Mouse (Mus musculus) gonadal fat pad, adult 2 months (tissue): ENCODE results near the gene Brms1l. TPM values are rescaled to one million over a fixed set of nuclear protein-coding genes. Genes with fewer than 3 reads are reported as not detected.

Source experiments
- DNase-seq: peaks from one replicate; pipeline ENCODE4 v3.0.0-alpha.2; 2012; ENCODE audit warnings: low read depth
- polyA plus RNA-seq: library from polyadenylated mRNA; depleted of rRNA; stranded (reverse); fragments of >200 nt; gene quantifications from 2 replicates; pipeline ENCODE4 v1.2.3, GENCODE M21; 2012; rRNA removed

The Brms1l gene
- polyA plus RNA-seq, 1 experiment: 13.8 TPM

DNA sequence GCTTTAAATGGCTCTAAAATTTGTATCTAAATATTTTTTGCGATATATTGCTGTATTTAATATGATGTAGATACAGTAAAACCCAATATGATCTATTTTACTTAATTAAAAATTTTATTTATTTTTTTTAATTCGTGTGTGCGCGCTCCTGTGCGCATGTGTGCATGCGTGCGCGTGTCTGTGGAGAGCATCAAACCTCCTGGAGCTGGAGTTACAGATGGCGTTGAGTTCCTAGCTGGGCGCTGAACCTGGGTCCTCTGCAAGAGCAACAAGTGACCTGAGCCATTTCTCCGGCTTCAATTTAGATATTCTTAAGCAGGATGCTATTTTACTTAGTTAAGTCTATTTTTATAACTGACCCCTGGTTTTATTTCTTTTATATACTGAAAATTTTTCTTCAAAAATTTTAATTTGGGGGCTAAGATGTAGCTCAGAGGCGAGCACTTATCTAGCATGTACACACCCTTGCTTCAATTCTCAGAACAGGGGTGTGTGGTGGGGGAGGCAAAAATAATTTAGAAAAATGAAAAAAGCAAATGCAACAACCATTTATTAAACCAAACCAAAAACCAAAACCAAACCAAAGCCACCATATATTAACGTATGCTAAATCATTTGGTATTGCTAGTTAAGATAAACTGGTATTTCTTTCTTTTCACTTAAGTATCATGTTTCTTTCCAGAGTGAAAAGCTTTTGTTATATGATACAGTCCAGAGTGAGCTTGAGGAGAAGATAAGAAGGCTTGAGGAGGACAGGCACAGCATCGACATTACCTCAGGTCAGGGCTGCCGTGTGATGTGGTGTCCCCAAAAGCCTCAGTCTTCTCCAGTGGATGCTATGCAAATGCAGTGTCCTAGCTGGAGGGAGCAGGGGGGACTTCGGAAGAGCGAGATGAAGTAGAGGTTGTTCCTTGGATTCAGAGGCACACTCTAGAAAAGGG is 23.6 kb downstream of the Brms1l start:
- no peak for DNase-seq

DNA sequence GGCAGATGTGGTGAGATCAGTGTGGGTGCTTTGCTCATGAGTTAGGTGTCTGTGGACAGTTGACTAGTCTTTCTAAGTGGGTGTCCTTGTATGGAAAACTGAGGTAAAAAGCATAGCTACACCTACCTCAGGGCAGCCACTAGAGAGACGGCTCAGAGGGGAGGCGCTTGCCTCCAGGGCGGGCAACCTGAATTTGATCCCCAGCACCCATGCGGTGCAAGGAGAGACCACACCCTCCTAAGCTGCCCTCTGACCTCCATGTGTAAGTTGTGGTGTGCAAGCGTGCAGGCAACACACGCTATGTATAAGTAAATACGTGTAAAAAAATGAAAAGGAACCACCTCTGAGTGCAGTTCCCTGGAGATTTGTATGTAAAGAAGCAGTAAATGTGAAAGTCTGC is 24.5 kb downstream of the Brms1l start:
- DNase-seq: no peak

DNA sequence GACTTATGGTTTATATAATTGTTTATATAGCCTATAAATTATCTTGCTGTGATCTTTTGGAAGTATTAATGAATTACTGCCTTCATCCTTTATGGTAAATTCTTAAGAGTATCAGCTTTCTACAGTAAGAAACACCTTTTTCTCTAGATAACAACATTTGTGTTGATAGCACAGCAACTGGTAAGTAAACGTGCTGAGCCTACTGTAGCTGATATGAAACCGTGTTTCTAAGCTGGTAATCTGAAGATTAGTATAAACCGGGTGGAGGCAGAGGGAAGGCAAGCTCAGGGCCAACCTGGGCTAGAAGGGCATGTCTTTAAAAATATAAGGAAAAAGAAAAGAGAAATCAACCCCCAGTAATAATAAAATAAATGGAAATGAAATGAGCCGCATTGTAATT is 31.6 kb downstream of the Brms1l start:
- no peak for DNase-seq

DNA sequence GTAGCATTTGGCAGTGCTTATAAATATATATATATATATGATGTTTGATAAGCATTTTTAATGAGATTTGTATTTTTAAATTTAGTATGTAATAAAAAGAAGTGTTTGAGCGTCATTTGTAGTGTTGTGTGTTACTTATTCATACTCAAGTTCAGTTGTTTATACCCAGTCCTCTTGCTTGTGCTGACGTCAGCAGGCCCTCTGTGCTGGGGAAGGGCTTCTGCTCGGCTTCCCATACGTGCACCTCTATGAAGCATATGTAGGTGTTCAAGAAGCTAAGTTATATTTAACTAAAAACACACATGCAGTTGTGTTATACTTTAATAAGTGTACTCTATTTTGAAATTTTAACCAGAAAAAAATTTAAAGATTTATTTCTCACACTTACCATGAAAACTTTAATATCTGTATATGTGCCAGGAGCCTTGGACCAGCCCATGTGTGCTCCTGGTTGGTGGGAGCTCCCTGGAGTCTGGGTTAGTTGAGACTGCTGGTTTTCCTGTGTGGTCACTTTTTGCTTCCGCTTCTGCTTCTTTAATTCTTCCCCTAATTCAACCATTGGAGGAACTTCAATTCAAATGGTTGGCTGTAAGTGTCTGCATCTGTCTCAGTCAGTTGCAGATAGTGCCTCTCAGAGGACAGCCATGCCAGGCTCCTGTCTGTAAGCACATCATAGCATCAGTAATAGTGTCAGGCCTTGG is 33.6 kb downstream of the Brms1l start:
- DNase-seq: no peak

DNA sequence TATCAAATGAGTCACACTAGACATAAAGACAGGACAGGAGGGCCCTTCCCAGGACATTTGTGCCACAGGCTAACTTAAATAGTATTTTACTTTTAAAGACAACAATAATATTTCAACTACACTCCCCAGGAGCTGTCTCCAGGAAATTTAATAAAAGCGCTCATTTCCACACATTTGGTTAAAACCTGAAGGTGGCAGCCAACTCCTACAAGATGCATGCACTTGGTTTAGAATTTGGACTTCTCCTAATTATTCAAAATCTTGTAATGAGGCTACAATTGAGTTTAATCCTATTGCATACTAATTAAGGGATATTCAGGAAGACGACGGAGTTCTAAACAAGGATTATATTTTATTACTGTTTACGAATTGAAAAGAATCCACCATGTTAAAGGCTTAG is 49.3 kb downstream of the Brms1l start:
- DNase-seq: no peak

DNA sequence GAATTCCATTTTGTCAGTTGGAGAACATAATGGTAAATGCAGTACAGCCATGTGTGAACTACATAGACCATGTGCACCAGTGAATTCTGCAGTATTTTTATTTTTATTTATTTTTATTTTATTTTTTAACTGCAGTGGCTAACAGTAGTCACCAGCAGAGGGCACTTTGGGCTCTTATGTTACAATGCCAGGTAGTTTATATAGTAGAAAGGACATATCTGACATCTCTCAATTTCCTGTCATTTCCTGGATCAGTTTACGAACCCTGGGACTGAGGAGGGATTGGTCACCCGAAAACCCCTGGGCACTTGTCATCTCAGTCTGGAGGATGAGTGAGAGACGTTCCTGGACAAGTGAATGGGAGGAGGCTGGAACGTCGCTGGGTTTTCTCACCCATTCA is 52.4 kb downstream of the Brms1l start:
- no peak for DNase-seq

DNA sequence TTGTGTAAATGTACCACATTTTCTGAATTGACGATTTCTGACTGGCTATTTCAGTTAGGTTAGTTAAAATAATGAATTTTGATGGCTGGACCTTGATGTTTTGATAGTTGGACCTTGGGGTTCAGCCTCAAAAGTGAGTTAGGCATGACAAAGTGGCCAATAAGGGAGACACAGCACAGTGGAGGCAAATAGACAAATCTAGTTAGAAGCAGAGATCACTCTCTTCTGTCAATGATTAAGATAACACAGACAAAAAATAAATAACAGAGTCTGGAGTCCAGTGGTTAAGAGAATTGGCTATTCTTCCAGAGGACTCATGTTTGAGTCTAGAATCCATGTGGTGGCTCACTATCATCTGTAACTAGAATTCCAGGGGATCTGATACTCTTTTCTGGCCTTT is 68.7 kb downstream of the Brms1l start:
- DNase-seq: no peak

DNA sequence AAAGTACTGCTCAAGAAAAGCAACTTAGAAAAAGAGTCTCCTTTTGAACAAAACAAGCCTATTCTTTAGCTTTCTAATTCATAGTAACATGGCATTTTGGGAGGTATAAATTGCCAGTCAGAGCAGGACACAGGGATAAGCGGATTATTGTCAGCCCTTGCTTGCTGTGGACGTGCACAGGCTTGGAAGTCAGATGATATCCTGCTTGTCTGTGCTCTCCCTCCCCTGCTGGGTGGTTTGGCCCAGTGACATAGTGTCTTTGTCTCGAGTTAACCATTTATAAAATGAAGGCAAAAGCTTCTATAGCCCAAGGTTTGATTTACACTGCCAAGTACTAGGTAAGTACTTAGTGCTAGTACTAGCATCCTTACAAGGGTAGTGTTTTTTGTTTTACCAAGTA is 76.0 kb downstream of the Brms1l start:
- no peak for DNase-seq

DNA sequence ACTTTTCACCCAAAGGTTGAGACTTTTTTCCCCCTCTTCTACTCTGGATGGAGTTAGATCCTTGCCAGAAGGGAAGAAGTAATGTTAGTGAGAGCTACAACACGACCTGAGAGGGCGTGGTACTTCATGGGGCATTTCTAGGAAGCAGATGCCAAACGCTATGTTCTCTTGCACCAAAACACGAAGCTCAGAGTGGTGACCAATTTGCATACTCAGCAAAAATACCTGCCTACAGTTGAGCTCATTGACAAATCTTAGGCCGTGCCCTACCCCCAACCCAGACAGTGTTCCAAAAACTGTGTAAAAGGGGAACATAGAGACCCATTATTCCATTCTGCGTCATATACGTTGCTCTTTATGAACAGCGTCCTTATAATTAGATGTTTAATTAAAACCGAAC is 77.1 kb downstream of the Brms1l start:
- DNase-seq: no peak

DNA sequence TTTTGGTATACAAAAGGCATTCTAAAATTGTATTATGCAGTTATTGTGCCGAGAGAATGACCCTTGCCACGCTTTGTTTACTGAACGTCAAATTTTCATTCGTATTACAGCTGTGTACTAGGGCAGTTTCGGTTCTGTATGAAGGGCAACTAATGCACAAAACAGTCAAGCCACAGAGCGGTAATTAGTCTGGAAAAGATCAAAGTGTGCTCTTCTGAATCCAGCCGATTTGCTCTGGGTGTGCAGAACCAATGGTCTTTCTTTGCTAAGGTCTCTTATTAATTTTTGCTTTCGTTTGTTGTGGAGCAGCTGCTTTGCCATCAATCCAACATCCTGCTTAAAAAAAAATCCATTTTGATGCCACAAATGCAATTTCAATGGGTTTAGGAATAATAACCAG is 80.1 kb downstream of the Brms1l start:
- no peak for DNase-seq

DNA sequence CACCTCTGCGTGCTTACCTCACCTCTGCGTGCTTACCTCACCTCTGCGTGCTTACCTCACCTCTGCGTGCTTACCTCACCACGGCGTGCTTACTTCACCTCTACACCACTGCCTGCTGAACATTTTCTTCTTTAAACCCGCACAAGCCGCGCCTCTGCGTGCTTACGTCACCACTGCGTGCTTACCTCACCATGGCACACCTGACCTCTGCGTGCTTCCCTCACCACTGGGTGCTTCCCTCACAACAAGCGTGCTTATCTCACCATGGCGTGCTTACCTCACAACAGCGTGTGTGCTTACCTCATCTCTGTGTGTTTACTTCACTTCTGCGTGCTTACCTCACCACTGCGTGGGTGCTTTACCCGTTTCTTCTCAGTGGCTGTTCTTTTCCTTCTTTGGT is 80.9 kb downstream of the Brms1l start:
- no peak for DNase-seq

Other genes starting within 250 kb of the Brms1l start
- not detected in 2 replicates for gene Insm2, start 236.9 kb upstream of the Brms1l start, polyA plus RNA-seq
- gene Ralgapa1, start 15.2 kb upstream of the Brms1l start, polyA plus RNA-seq: 24.5 and 30.5 TPM in 2 replicates